Mouse (Mus musculus): ENCODE measurements around the gene Wwox.

GRCm38 (mm10) chr8:114473546-114473945, 34.1 kb downstream of the Wwox start:
- TF ChIP-seq CTCF (IDR thresholded peaks at IDR 0.05), result no peak
- TF ChIP-seq EP300 (IDR thresholded peaks at IDR 0.05), result no peak

Data from lung, postnatal 0 days (tissue).